Mouse (Mus musculus): ENCODE data around the gene Sapcd1. TPM values are rescaled to one million over a fixed set of nuclear protein-coding genes. Genes with fewer than 3 reads are reported as not detected.
"Not testable (repeated sequence)": the region's sequence is repeated elsewhere in the genome, so short reads cannot be mapped to it uniquely, and the experiment has no call there.

Sapcd1 gene
- total RNA-seq, 4 experiments from 2014 or later: not detected

DNA sequence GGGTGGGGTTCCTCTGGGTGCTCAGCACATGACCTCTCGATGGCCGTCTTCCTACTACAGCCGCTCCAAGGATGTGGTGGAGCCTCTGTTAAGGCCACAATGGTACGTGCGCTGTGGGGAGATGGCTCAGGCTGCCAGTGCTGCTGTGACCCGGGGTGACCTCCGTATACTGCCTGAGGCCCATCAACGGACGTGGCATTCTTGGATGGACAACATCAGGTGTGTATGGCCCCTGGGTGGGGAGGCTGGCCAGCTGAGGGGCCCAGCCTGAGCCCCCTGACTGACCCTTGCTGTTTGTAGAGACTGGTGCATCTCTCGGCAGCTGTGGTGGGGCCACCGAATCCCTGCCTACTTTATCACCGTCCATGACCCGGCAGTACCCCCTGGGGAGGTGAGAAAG, 15.4 kb downstream of the Sapcd1 start:
- no peak for DNase-seq (ENCODE audit: low spot score in 2 of 2)

DNA sequence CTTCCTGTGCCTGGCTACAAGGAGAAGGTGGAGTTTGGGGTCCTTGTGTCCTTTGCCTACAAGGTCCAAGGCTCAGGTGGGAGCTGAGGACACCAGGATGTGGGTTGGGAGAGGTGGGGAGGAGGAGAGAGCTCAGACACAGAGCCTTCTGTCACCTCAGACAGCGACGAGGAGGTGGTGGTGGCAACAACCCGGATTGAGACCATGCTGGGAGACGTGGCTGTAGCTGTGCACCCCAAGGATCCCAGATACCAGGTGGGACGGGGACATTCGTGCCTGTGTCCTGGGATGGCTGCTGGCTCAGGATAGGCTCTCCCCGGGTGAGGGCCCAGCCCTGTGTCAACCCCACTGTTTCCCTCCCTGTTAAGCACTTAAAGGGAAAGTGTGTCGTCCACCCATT, 16.4 kb downstream of the Sapcd1 start:
- DNase-seq (ENCODE audit: low spot score in 2 of 2): no peak

DNA sequence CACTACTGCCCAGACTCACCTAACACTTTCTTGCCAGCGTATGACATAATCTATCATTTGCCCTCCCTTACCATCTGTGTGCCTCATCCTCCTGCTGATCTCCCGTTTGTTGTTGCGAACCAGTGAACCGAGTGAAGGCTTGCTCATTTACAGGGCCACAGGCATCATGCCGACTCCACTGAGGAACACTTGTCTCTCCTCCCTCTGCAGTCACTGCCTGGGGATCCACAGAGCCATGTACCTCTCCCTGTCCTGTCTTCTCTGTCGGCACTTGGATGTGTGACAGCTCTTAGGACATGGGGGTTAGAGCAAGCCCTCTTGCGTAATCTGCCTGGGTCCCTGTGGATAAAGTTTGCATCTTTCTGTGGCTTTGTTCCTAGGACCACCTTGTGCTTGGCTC, 18.2 kb downstream of the Sapcd1 start:
- DNase-seq (ENCODE audit: low spot score in 2 of 2): no peak

DNA sequence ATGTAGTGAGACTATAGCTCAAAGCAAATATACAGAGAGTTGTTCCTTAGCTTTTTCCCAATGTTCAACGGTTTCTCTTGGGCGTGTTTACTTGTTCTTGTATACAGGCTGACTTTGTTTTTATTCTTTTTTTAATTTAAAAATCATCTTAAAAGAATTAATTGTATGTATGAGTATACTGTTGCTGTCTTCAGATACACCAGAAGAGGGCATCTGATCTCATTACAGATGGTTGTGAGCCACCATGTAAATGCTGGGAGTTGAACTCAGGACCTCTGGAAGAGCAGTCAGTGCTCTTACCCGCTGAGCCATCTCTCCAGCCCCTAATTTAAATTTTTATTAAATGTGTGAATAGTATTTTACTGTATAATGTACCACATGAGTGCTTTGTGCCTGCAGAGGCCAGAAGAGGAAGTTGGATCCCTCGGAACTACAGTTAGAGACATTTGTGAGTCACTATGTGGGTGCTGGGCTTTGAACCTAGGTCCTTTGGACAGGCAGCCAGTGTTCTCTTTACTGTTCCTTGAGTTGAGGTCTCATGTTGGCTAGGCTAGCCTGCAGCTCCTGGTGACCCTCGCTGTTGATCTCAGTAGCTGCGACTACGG, 20.3 kb downstream of the Sapcd1 start:
- no peak for DNase-seq (ENCODE audit: low spot score in 2 of 2)

DNA sequence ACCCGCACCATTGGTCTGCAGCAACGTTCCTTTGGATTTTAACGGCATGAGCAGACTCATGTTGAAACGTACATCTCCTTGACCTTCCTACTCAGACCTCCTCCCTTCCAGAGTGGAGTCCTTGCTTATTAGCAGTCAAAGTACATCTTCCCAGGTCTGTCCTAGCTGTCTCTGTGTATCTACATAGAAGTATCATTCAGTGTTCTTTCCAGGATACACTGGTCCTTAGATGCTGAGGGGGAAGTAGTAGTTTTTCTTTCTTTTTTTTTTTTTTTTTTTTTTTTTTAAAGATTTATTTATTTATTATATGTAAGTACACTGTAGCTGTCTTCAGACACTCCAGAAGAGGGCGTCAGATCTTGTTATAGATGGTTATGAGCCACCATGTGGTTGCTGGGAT, 21.9 kb downstream of the Sapcd1 start:
- DNase-seq (ENCODE audit: low spot score in 2 of 2): not testable (repeated sequence)

DNA sequence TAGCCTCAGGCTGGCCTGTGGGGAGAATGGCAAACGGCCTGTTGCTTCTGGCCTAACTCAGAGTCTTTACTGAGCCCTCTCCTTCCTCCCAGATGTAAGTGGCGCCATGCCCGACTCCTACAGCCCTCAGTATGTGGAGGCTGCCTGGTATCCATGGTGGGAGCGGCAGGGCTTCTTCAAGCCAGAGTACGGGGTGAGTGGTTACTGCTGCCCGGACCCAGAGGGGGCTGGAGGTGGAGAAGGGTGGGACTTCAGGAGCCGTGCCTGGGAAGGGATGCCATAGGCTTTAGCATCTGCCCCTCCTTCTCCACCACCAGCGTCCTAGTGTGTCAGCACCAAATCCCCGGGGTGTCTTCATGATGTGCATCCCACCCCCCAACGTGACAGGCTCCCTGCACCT, 22.7 kb downstream of the Sapcd1 start:
- no peak for DNase-seq (ENCODE audit: low spot score in 2 of 2)

DNA sequence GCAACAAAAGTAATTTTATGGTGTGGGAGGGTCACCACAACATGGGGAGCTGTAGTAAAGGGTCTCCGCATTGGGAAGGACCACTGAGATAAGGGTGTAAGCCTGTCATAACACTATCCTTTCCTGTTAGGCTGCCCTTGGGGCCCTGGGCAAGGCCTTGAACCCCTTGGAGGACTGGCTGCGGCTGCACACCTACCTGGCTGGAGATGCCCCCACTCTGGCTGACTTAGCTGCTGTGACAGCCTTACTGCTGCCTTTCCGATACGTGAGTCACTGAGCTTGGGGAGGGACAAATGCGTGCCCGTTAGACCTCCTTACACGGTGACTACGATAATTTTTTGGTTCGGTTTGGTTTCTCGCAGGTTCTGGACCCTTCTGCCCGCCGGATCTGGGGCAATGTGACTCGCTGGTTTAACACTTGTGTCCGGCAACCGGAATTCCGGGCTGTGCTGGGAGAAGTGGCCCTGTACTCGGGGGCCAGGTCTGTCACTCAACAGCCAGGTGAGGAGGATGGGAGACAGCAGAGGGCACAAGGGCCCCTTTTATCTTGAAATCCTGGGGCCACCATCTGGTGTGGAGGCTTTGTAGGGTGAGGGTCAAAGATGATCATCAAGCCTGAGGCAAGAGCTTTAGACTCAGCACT, 23.6 kb downstream of the Sapcd1 start:
- no peak for DNase-seq (ENCODE audit: low spot score in 2 of 2)

DNA sequence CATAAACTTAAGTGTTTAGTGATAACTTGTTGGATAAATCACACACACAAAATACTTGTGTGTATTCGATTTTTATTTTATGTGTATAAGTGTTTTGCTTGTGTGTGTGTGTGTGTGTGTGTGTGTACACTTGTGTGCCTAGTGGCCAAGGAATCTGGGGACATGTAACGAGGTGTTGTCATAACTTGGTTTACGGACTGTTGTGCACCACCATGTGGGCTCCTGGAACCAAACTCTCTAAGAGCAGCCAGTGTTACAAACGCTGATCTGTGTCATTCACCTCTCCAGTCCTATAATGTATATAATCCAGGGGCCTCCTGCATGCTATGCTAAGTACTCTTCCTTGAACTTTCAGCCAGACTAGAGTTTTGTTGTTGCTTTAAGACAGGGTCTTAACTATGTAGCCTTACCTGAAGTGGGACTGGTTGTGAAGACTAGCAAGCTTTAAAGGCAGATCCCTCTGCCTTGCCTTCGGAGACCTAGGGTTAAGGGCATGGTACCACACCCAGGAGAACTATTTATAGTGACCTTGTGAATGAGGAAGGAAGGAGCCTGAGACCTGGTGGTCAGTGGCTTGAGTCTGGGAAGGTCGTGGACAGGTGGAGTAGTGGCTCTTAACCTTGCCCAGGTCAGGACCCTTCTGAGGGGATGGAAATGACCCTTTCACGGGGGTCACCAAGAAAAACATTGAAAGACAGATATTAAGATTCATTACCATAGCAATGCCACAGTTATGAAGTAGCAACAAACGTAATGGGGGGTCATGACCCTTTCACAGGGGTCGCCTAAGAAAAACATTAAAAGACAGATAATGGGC, 24.6 kb downstream of the Sapcd1 start:
- no peak for DNase-seq (ENCODE audit: low spot score in 2 of 2)

DNA sequence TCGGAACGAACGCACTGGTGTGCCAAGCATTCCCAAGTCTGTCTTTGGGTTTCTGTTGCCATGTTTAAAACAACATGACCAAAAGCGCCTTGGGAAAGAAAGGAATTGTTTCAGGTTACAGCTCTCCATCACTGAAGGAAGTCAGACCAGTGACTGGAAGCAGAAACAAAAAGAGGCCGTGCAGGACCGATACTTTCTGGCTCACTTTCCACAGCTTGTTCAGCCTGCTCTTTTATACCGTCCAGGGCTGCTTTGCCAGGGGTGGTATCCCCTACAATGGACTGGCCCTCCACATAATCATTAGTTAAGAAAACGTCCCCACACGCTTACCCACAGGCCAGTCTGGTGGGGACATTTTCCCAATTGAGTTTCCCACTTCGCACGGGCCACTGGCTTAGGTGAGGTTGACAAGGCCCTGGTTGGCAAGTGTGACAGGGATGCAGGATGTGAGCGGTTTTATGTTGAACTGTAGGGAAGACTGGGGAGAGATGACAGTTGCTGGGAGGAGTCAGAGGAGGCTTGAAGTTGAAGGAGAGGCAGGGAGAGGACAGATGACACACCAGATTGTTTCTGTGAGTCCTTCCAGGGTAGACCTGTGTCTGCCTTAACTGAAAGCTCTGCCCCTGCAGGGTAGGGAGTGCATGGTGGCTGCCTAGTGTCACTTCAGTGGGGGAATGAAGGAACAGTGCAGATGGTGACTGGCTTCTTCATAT, 25.5 kb downstream of the Sapcd1 start:
- no peak for DNase-seq (ENCODE audit: low spot score in 2 of 2)

DNA sequence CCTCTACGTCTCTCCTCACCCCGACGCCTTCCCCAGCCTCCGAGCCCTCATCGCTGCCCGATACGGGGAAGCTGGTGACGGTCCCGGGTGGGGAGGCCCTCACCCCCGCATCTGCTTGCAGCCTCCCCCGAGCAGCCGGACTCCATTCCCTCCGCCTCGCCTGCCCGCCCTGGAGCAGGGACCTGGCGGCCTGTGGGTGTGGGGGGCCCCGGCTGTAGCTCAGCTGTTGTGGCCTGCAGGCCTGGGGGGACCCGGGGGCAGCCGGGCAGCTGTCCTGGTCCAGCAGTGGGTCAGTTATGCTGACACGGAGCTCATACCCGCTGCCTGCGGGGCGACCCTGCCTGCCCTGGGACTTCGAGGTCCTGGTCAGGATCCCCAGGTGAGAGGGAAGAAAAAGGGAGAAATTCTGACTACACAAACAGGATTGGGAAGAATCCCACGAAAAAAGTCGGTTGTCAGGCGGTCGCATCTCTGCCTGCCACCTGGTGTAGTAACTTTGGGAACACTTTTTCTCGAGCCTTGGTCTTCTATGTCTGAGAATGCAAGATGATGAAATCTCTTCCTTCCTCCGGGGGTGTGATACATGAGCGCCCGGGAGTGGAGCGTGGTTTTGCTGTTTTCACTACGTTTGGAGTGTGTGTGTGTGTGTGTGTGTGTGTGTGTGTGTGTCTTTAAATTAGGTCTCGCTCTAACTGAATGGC, 26.2 kb downstream of the Sapcd1 start:
- no peak for DNase-seq (ENCODE audit: low spot score in 2 of 2)

DNA sequence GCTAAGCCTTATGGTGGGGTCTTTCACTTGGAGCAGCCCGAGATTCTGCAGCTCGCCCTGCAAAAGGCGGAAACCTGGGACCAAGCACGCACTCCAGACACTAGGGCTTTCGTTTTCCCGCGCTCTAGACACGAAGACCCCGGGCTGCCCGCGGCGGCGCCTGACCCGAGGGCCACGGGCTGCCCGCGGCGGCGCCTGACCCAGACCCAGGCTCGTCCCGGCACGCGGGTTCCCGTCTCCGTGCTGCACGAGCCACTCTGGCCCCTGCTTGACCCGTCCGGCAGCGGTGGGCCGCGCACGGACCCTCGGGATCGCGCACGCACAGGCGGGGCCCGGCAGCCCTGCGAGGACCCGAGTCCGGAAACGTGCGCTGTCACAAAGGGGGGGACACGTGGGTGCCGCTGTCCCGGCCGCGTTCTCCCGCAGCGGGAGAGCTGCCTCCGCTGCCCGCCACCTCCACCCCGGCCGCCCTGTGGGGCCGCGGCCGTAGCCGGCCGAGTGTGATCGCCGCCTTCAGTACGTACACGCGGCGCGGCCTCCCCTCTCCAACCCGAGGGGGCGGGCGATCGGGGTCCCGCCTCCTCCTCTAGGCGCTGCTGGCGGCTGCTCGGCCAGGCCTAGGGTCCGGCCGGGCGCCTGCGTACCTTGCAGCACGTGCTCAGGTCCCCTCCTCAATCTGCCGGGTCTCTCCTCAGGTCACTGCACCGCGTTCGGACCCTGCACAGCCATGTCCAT, 26.9 kb downstream of the Sapcd1 start, which contains the start of gene Vars:
Gene Vars, plus strand, starts transcription at position 271 of the 735 bp plus-strand sequence.
- DNase-seq (ENCODE audit: low spot score in 2 of 2): peak; percentile 78 to 79

DNA sequence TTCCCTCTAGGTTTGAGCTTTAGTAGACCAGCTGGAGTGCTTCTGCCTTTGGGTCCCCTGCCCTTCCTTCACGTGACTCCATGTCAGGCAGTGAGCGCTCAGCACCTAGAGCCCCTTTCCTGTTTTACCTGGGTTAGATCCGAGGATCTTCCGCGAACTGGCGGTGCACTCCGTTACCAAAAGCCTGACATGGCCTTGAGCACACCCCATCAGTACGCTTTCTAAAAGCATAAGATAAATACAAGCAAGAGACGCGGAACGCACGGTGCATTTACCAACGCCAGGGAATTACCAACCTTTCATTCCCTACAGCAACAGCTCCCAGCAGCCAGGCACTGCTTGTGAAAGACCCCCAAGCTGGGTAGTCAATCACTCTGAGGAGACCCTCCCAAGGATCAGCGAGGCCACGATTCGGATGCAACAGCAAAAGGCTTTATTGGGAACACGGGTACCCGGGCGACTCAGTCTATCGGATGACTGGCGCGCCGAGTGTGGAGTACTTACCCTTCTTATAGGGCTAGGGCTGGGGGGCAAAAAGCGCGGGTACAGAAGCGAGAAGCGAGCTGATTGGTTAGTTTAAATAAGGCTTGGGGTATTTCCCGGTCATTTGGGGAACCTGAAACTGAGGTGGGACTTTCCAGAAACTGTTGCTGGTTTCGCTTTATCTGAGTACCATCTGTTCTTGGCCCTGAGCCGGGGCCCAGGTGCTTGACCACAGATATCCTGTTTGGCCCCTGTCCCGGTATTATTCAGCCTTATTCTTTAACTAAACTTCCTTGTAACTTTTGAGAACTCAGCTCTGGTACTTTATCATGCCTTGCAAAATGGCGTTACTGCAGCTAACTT, 27.7 kb downstream of the Sapcd1 start:
- not testable (repeated sequence) for DNase-seq (ENCODE audit: low spot score in 2 of 2)

DNA sequence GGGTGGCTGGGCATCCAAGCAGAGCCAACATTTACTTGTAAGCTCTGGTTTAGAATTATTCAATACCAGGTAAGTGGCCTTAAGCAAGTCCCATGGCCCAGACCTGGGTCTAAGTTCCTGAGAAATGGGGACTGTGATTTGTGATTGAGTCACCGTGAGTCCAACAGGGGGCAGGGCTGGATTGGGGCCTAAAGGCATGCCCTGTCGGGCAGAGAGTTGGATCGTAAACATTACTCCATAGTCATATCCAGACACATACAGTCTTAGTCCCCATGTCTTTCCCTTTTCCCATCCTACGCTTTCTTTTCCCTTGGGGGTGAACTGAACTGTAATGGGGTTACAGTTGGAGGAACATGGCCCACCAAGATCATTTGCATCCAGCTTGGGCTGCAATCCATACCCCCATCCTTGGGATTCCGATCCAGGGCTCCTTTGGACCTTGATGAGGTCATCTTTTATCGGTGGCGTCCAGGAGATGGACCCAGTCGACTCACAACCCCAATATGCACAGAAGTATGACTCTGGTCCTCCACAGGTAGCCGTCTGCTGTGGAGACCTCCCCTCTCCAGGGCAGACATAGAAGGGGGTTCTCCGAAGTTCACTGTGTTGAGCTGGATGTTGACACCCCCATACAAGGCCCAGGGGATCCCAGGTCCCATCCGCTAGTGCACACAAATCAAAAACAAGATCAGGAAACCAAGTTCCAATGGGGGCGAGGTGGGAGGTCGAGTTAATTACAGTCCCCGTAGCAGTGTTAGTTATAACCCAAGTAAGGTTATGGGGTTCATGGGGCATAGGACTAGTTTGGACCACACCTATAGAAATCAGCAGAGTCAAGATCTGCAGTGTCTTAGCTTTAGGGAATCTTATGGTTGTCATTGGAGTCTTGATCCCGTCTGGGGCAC, 29.0 kb downstream of the Sapcd1 start:
- DNase-seq (ENCODE audit: low spot score in 2 of 2): no peak

DNA sequence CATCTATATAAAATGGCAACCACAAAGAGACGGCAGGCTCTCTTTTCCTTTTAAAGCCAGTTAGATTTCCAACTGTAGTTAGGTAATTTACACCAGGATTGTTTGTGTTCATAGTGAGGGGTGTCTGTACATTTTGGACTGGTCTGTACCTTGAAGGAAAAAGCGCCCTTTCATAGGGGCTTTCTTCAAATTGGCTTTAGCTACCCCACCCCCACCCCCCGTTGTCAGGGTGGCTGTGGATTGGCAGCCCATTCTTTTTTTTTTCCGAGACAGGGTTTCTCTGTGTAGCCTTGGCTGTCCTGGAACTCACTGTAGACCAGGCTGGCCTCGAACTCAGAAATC, 30.7 kb downstream of the Sapcd1 start:
- no peak for DNase-seq (ENCODE audit: low spot score in 2 of 2)

DNA sequence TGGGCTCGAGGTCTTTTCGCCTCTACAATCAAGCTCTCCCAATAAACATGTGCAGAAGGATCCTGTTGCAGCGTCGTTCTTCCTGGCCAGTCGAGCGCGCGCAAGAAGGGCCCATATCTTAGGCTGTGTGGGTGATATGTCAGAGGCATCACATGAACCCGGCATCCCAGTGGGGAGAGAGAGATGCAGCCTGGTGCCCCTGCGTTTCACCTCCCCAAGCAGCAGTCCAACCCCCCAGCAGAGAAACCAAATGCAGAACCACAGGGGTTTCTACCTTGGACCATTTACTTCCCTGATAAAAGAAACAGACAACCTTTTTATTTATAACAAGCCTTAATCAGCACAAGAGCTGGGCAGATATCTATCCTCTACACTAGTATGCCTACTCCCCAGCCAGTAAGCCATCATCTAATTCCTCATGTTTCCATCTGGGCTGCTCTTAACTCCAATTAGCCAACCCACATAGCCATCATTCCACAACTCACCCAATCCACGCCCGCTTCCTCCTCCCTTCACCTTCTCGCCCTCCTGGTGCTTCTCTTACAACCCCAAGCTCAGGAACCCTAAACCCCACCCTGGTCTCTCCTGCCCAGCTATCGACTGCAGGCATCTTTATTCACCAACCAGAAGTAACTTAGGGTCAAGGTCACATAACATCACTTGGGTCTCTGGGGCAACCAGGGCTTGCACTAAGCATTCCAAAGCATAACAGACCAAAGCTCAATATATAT, 31.2 kb downstream of the Sapcd1 start:
- DNase-seq (ENCODE audit: low spot score in 2 of 2): no peak

DNA sequence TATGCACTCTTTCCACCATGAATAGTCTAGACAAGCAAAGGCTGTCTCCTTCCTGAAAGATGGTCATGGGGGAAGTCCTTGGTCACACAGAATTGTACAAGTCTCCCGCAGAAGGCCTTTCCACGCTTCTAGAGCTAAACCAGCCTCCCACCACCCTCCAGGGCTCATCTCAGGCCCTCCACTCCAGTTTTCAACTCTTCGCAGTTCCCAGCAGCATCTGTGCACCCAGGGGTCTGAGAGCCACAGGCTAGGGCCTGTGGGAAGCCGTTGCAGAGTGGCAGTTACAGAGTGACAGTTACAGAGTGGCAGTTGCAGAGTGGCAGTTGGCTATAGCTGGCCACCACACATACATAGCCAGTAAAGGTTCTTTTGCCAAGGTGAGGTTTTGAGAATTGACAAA, 31.9 kb downstream of the Sapcd1 start:
- not testable (repeated sequence) for DNase-seq (ENCODE audit: low spot score in 2 of 2)

DNA sequence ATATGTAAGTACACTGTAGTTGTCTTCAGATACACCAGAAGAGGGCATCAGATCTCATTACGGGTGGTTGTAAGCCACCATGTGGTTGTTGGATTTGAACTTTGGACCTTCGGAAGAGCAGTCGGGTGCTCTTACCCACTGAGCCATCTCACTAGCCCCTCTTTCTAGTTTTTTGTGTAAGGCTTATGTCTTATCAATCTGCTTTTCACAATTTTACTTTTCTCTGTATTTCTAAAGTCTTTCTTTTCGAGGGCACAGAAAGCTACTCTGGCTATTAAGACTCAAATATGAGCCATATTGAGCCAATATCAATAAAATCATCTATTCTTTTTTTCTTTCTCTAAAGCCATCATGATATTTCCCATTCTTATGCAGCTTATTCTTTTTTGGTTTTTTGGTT, 32.6 kb downstream of the Sapcd1 start:
- DNase-seq (ENCODE audit: low spot score in 2 of 2): not testable (repeated sequence)

DNA sequence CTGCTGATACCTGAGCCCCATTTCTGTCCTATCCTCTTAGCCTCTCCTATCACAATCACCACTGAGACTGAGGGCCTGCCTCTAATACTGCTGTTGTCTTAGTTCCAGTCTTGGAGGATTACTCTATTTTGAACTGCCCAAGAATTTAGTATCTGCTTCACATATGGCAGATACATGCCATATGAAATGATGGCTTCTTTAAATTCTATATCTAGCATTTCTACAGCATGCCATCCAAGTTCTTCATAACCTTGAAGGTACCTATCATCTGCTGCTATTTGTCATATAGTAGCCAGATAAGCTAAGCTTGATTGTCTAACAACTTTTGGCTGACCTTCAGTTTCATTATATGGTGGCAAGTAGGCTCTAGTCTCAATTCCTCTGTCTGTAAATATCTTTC, 33.1 kb downstream of the Sapcd1 start:
- no peak for DNase-seq (ENCODE audit: low spot score in 2 of 2)

Measured in gastrocnemius, adult 8-10 months (tissue).